Mouse (Mus musculus) cerebellum, postnatal 10 days (tissue): ENCODE results near the gene Phgdh.
A peak's percentile ranks its signal among the peaks of the same experiment; 100 is the strongest.

Experiments used
- DNase-seq, 2 experiments: peaks; one replicate each; pipeline ENCODE4 v3.0.0; 2021; ENCODE audit warnings: mixed read lengths in 2 of 2

The Phgdh gene

DNA sequence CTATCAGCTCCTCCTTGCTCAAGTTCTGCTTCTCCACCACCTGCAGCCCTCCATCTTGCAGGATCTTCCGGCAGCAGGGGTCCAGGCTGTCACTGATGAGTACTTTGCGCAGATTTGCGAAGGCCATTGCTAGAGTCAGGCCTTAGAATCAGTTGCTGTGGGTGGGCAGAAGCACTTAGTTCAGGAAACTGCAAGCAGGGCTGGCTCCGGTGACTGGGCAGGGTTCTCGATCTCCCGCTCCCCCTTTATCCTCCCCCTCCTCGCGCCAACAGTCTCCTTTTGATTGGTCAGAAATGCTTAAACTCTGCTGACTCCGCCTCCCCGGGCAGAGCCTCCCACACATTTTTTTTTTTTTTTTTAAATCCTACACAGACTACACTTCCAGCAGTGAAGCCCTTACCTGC lies at the start of gene Phgdh:
Gene Phgdh, minus strand, starts transcription at position 285 of the 404 bp plus-strand sequence.
- peak; percentile 76 to 82 for DNase-seq

DNA sequence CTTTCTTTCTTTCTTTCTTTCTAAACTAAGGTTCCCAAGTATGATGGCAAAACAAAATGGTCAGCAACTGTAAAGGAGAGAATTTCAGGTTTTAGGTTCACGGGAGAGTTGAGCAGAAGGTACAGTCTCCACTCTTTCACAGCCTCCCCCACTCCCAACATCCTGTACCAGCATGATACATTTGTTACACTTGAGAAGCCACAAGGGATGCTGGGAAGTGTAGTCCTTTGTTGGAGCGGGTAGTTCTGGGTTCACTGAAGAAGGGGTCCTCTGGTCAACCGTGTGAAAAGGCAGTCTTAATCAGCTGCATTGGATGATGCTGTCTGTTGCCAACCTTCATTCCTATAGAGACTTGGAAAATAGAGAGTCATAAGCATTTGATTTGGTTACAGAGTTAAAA lies 49.5 kb upstream of the Phgdh start:
- DNase-seq: peak; percentile 65 to 73

DNA sequence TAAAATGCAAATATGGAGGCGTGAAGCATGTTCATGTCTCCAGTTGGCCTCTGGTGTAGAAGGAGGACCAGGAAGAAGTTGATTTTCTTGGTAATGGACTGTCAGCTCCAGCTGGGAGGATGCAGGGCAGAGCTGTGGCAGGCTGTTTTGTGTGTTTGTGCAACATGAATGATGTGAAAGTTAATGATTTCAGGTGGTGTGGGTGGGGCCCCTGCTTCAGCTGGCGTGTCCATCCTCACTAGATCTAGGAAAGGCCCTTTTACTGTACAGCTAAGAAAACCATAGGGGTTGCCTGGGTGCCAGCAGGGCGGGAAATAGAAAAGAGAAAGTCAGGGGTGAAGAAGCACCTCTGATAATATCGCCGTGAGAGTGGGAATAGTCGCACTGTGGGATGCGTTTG lies 48.0 kb upstream of the Phgdh start:
- peak in 1 of 2 experiments; percentile 23 for DNase-seq

DNA sequence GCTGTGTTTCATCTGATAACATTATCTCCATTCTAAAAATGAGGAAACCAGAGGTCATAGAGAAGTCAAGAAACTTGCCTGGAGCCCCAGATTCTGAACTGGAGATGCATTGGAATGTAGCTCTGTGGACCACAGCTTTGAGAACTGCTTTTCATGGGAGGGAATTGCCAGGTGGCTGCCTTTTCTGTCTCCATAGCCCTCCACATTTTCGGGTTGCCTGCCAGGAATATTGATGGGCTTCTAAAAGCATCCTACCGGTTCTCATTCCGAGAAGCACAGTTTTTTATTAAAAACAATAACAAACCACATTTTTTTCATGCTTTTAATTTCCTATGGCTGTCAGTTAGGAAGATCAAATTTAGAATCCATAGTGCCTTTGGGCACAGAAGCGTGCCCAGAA lies 47.3 kb upstream of the Phgdh start:
- DNase-seq: peak; percentile 52 to 59

DNA sequence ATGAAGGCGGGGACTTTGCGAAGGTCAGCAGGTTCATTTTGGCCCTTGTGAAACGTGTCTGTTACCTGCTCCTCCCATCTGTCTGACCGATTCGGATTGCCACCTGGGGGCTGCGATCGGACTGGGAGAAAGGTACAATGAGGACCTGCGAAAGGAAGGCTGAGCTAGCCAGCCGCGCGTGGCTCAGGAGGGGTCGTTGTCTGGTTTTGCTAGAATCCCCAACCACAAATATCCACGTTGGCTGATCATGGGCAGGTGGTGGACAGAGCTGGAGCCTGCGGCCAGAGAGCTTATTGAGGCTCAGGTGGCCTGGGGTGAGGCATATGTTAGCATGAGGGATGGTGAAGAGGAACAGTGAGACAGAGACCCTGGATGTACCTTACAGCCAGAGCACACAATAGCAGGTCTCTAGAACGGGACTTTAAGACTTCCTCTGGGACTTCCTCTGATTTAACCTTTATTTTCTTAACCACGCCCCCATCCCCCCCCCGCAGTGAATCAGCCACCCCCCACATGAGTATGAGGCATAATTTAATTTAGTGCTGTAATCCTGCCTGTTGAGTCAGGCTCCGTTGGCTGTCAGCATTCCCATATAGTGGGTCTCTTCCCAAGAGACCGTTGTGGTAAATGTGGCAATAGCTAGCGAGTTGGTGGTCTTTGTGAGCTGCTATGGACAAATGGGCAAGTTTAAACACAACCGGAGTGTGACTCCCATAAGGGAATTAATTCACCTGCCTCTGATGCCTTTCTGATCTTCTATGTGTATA lies 43.4 kb upstream of the Phgdh start:
- peak; percentile 68 for DNase-seq

DNA sequence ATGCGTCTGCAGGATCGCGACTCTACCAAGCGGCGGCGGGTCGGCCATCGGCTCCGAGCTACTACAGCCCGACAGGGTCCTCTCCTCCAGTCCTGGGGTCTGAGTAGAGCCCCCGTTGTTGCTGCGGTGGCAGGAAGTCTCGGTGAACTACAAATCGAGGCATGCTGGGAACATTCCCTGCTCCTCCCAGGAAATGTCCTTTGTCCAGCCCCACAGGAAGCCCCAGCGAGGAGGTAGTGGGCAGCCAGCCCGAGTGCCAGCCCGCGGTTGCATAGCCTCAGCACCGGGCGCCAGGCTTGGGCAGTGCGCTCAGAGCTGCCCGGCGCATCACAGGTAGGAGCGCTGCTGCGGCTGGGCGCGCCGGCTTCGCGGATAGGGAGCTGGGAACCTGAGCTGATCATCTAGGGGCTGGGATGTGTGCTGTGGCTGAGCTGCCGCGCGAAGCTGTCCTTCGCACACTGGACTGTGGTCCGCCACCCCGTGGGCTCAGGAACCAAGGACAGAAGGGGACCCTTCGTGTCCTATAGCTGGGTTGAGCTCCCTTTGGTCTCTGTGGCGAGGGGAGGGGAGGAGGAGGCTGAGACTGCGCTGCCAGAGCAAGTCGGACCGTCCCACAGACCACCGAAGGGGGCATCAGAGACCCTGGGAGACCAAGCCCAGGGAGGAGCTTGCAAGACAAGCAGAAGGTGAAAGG lies 42.6 kb upstream of the Phgdh start, which contains the start of gene Zfp697:
Gene Zfp697, plus strand, starts transcription at position 216 of the 694 bp plus-strand sequence.
- peak; percentile 95 to 96 for DNase-seq

DNA sequence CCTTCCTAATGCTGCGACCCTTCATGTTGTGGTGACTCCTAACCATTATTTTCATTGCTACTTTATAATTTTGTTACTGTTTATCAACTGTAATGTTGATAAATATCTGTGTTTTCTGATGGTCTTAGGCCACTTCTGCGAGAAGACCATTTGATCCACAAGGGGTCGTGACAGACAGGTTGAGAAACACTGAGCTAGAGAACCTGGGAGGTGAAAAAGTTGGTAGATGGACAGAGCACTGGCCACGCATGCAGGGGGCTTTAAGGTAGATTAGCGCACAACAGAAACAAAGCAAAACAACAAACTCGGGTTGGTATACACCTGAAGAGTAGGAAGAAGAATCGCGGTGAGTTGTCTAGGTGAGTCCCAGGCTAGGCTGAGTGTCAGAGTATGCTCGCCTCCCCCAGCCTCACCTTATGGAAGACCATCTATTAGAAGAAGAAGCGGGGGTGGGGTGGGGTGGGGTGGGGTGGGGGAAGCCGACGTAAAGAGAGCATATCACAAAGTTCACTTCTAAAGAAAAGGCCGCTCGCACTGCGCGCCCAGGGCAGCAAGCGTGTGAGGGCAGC lies 42.0 kb upstream of the Phgdh start:
- peak; percentile 40 to 41 for DNase-seq

DNA sequence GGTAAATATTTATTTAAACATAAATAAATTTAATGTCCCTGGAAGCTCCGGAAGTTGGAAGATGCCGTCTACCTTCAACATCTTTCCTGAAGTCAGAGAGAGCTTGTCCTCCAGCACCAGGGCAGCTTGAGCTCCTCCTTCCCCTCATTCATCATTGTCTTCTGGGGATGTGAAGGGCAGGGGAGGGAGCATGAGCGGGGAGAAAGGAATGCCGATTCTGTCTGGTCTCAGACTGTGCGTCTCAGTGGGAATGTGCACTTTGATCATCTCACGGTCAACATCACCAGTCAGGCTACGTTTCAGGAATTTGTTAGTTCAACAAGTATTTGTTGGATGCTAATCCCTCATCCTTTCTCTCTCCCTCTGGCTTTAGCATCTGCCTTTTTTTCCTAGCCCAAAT lies 39.4 kb upstream of the Phgdh start:
- DNase-seq: no peak

DNA sequence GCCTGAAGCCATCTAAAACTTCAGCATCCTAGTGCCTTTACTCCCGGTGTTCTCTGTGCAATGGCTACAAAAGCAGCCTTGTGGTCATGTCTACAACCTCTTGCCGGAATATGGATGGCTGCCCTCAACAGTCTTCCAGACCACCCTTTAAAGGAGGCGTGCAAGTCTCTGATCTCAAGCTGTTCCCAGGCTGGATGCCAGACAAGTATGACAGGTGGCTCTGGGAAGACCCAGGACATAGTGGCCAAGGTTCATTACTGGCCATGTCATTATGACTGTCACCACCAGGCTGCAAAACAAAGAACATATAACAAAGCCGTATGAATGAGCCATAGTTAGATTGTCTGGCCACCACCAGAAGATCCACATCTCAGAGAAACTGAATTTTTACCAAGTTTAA lies 38.5 kb upstream of the Phgdh start:
- peak; percentile 51 to 53 for DNase-seq

DNA sequence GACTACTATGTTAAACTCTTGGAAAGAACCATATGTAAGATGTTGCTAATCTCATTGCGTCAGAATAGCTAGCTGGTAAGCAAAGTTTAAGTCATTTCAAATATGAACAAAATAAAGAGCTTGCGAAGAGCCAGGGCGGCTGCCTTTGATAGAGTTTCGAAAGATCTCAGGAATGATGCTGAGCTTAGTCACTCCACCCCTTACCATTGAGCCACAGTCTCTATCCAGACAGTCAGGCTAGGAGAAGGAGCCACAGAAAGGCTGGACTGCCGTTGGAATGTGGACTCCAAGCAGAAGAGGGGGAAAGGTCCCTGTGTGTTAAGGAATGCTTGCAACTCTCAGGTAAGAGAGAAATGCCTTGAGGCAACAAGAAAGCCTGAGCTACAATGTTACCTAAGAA lies 35.2 kb upstream of the Phgdh start:
- DNase-seq: no peak

DNA sequence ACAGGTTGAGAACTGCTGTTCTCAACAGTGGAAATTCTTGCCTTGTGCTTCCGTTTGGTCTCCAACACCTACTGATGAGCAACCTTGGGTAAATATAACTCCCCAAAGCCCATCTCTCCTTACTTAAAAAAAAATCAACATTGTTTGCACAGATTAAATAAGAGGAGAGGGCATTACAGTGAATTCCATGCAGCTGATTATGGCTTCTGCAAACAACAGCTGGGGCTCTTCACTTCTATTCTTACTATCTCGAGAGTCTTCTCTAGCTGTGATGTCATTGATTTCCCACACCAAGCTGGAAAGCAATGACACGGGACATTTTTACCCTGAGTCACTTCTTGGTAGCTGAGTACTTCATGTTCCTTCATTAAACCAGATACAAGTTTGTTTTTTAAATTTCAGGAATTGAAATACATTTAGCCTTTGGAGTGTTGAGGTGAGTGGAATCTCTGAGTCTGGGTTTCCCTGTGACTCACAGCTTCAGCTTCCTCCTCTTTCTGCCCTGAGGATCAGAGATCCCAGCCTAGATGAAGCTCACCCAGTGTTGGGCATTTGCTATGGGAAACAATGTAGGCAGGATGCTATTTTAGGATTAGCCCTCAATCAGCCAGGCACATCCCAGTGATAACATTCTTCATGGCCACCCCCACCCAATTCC lies 34.4 kb upstream of the Phgdh start:
- no peak for DNase-seq

DNA sequence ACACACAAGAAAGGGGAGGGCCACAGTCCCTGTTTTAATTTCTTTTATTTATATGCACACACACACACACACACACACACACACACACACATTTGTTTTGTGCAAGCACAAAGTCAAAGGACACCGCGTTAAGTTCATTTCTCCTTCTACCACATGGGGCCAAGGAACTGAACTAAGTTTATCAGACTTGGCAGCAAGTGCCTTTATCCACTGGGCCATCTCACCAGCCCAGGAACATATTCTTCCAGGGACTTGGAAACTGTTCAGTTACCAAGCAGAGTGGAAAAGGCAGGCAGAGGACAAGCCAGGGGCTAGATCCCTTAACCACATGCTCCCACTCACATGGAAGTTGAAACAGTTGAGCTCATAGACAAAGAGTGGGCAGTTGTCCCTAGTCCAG lies 29.0 kb upstream of the Phgdh start:
- no peak for DNase-seq

DNA sequence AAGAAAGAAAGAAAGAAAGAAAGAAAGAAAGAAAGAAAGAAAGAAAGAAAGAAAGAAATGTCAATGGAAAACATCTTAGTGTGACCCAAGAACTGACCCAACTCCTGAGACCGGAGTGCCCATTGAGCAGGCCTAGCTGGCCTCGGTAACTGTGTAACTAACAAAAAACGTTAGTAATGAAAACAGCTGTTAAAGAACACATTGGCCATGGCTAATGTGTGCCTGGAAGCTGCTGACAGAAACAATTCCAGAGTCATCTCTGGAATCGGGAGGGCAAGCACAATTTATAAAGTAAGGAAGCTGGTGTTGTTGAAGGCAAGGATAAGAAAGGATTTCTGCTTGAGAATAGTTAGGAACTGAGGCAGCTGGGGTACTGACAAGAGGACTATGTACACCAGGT lies 28.5 kb upstream of the Phgdh start:
- DNase-seq: no peak

DNA sequence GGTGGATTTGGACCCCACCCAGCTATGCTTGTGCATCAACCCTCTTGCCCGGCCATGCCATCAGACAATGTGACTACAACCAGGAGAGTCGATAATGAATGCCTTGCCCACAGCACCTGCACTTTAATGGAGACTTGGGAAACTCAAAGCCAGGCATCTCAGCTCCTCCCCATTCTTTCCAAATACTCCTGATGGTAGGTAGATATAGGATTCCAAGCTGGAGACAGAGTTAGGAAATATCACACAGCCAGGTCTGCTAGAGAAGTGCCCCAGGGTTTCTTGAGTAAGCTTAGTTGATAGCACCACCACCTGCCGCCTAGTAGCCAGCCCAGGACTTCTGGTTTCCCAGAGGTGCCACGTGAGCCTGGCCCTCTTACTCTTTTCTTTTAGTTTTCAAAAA lies 27.0 kb upstream of the Phgdh start:
- DNase-seq: no peak

DNA sequence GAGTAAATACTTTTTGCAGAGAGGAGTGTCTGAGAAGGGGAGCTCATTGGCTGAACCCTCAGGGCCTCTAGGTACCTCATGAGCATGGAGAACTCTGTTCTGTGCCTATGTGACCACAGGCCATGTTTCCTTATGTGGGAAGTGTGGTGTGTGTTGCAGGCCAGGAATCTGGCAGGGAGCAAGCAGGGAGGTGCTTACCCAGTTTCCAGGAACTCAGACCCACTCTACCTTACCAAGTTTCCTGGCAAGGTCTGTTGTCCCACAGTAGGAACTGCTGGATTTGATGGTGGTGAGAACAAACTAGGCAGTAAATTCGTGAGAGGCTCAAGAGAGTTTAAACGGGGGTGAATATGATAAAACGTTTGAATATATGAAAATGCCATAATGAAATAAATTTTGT lies 26.3 kb upstream of the Phgdh start:
- no peak for DNase-seq

DNA sequence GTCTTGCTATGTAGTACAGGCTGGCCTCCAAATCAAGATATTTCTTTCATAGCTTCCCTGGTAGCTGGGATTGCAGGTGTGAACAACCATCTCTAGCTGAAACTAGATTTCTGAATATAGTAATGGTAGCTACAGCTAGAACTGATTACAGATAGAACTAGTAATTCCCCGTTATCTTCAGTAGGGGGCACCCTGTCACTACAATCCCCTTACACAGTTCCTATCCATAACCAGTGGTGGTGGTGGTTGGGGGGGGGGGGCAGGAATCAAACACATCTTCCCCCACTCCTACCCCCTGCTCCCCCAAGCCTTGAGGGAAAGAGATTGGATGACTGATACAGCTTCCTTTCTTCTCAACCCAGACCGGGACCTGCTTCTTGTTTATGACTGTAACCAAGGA lies 23.0 kb upstream of the Phgdh start:
- peak; percentile 41 to 60 for DNase-seq

DNA sequence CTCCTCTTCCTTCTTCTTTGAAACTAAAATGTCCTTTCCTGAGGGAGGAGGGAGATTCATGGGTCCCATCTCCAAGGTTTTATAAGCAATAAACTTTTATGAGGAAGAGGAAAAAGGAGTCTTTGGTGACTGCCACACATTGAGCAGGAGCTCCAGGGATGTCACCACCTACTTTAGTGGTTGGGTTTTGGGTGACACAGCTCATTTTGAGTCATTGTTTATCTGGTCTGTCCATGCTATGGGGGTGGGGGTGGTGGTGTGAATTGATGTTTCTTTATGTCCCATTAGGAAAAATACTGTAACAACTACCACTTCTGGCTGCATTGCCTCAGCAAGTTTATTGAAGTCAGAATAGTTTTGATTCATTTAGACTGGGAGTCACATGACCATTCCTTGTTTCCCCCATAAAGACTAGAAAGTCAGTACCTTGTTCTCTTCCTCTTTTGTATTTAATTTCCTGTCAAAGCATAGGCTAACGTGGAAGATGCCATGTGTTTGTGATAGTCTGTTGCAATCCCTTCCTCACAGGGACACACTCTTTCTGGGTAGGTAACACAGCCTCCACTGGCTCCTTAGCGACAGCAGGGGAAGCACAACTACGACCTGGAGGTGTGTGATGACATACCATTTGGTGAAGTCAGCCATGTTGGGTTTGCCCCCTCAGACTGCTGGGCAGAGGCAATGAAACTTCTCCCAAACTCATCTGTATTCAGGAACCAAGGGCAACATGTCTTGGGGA lies 17.0 kb upstream of the Phgdh start:
- no peak for DNase-seq

DNA sequence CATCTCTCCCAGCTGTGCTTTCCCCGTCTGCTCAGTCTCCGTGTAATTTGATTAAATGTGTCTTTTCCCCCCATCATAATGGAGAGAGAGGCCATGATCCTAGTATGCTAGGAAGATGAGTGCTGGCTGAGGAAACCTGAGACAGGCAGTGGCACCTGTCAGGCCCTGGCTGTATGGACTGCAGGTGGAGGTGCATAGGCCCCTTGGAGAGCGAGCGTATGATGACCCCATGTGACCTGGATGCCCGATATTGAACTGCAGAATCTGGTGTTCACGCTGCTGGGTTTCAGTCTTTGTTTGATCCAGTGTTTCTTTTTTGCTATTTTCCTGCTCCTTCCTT lies 16.2 kb upstream of the Phgdh start:
- DNase-seq: no peak

DNA sequence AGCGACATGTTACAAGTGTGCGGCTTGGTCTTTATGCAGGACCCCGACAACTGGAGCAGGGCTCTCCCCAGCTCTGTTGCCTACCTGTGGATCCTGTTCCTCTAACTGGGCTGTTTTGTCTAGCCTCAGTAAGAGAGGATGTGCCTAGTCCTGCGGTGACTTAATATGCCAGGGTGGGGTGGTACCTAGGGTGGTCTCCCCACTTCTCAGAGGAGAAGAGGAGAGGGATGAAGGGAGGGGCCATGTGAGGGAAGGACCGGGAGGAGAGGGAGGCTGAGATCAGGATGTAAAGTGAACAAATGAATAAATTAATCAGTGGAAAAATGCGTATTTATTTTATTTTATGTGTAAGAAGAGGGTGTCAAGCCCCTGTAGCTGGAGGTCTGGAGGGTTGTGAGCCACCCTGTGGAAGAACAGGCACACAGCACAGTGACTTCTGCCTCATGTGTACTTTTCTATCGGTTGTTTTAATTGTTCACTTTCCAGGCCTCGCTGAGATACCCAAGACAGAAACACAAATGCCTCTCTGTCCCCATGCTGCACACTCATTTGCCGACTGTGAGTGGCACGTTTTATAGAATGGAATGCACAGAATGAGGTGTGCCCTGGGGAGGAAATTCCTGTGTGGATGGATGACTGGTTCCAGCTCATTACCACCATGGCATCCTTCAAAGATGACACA lies 15.7 kb upstream of the Phgdh start:
- no peak for DNase-seq

DNA sequence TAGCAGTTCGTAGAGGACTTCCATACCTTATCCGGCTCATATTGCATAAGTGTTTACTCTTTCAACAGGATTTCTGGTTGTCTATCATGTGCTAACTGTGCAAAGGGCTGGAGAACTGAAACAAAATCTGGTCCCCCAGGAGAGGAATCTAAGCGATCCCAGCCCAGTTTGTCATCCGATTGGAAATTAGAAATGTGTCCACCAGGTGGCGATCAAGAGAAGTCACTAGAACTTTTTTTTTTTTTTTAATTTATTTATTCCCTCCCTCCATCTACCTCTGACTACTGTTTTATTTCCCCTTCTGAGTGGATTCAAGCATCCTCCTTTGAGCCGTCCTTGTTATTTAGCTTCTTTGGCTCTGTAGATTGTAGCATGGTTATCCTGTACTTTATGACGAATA lies 14.1 kb upstream of the Phgdh start:
- DNase-seq: peak; percentile 89 to 93

DNA sequence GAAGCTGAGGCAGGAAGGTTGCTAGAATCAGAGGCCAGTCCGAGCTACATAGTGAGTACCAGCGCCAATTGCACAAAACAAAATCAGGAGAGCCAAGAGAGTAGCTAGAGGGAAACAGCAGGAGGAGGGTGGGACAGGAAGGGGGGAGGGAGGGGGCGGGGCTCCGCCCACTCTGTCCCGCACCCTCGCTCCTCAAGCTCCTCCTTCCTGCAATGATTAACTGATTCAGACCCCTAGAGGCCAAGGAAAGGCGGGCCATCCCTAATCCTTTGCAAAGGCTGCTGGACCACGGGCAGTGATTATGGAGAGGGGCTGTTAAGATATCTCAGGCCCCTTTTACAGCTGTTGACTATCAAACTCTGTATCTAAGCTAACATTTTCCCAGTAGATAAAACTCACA lies 8.9 kb upstream of the Phgdh start:
- no peak for DNase-seq

DNA sequence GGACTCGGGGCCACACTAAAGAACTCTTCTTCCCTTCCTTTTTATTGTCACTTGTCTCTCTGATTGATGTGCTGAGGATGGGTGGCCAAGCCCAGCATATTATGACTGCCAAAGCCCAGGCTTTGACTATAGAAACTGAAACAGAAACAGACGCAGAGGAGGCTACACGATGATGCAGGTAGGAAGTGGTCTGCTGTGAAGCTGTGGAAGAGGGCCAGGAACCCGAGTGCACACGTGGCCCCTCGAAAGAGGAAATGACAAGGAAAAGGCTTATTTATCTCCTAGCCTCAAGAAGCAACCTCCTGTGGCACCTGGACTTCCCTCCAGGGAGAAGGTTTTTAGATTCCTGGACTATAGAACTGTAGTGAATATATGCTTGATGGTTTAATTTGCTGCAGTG lies 8.3 kb upstream of the Phgdh start:
- DNase-seq: no peak
